Mouse (Mus musculus) testis, adult 10 weeks (tissue): Measurements from ENCODE around the gene B3galnt2. TPM values are rescaled to one million over a fixed set of nuclear protein-coding genes. Genes with fewer than 3 reads are reported as not detected.

Experiments
- polyA plus RNA-seq: library from polyadenylated mRNA; stranded (reverse); fragments of 350-450 nt; fragmentation: Illumina TruSeq; extraction: RNeasy Lipid Tissue Mini Kit (QIAGEN cat#74804); gene quantifications from one replicate; pipeline ENCODE4 v1.2.3, GENCODE M21; 2014; ENCODE audit warnings: low read depth, low replicate concordance

The B3galnt2 gene
- 27.1 TPM for polyA plus RNA-seq

DNA sequence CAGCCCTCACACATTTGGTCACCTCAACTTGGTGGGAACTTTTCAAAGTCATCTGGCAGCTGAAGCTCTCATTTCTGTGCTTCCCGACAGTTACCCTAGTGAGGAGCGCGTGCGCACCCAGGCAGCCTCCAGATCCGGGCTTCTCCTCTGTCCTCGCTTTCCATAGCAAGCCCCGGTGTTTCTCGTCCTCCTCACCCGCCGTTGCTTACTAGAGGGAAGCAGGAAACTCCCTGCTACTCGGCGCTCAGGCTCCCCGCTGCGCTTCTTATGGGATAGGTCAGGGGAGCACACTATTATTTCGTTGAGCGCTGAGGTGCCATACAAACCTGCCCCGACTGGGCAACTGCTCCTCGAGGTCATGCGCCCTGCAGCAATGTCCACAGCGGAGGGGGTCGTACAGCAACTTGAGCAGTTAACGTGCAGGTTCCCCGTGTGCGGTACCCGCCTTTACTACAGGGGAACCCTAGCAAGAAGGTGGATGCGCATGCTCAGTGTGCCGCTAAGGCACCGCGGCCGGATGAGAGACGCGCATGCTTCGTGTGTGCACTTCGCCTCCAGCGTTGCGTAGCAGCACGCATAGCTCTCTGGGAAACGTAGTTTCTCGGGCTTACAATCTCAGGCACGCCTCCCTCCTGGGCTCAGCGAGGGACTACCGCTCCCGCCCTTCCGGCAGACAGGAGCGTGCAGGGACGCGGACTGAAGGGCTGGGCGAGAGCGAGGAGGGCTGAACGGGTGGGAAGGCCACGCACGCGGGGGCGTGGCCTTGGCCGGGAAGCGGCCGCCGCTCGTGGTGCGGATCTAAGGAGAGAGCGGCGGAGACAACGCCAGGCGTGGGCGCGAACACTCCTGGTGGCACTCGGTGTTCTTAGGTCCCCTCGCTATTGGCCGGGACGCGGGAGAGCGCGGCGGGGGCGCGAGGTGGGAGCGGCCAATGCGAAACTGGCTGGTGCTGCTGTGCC lies at the start of gene B3galnt2:
Gene B3galnt2, plus strand, starts transcription at position 596 of the 959 bp plus-strand sequence.

DNA sequence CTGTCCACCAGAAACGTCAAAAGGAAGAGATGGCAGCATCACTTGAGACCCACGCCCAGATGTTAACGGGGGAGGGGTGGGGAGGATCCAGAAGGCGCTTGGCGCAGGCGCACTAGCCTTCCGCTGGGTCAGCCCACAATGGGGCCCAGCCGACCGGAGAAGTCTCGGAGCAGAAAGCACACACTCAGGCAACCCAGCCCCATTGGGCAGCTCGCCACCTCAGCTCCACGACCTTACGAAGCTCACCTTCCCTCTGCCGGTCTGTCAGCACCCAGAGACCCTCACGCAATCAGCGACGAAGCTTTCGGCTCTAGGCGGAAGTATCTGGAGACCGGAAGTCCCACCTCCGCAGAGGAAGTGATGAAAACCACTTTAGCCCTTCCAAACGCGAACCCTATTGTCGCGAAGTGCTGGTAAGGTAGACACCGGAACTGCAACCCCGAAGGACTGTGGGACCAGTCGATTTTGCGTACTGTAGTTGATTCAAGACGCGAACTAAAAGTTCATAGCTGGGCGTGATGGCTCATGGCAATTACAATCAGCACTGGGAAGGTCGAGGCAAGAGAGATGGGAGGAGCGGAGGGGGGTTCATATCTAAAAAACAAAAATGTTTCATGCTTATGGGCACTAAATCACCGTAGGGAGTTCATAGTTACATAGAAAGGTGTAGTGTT lies 85.2 kb downstream of the B3galnt2 start, which contains the start of gene Tbce:
Gene Tbce, minus strand, starts transcription at position 347 of the 674 bp plus-strand sequence.

Other genes with a start within 250 kb of the B3galnt2 start
- 0.06 TPM for gene Gng4, start 170.4 kb upstream of the B3galnt2 start, polyA plus RNA-seq
- 81.6 TPM for gene Tbce, start 85.2 kb downstream of the B3galnt2 start, polyA plus RNA-seq
- 65.4 TPM for gene Arid4b, start 108.8 kb downstream of the B3galnt2 start, polyA plus RNA-seq
- gene Ggps1, start 109.0 kb downstream of the B3galnt2 start, polyA plus RNA-seq: 38.1 TPM